Mouse (Mus musculus) midbrain, embryonic 14.5 days (tissue): Measurements from ENCODE around the gene Kif3b. TPM values are rescaled to one million over a fixed set of nuclear protein-coding genes. Genes with fewer than 3 reads are reported as not detected.
"Not testable (repeated sequence)": the region's sequence is repeated elsewhere in the genome, so short reads cannot be mapped to it uniquely, and the experiment has no call there.

Experiments used
- ATAC-seq: fragments of 200-750 bp; cut with Nextera tagmentation; 2 replicates; pipeline ENCODE4 v1.8.0; 2017; ENCODE audit warnings: moderate number of reproducible peaks, moderate library complexity; ENCODE audit not compliant: low FRiP score, low TSS enrichment
- DNase-seq: peaks from one replicate; pipeline ENCODE4 v3.0.0-alpha.2; 2015
- H3K27ac ChIP-seq: fragments of 300-500 bp; sonication (generic); replicated peaks from 2 replicates; pipeline ENCODE4 v1.5.1; 2014; ENCODE audit warnings: mild to moderate bottlenecking, low read depth, low read length, moderate library complexity
- H3K27me3 ChIP-seq: fragments of 300-500 bp; sonication (generic); 2 replicates; pipeline ENCODE4 v1.6.1; 2014; ENCODE audit warnings: low read length, control low read depth, mixed read lengths; ENCODE audit not compliant: control insufficient read depth, insufficient read depth
- H3K36me3 ChIP-seq: fragments of 300-500 bp; sonication (generic); 2 replicates; pipeline ENCODE4 v1.6.1; 2014; ENCODE audit warnings: low read length, control low read depth; ENCODE audit not compliant: control insufficient read depth, insufficient read depth
- H3K4me1 ChIP-seq: fragments of 300-500 bp; sonication (generic); 2 replicates; pipeline ENCODE4 v1.6.1; 2014; ENCODE audit warnings: mild to moderate bottlenecking, antibody characterized with exemption, low read length, control low read depth; ENCODE audit not compliant: control insufficient read depth, insufficient read depth
- H3K4me2 ChIP-seq: fragments of 300-500 bp; sonication (generic); 2 replicates; pipeline ENCODE4 v1.6.1; 2014; ENCODE audit warnings: mild to moderate bottlenecking, low read length, moderate library complexity
- H3K4me3 ChIP-seq: fragments of 300-500 bp; sonication (generic); replicated peaks from 2 replicates; pipeline ENCODE4 v1.5.1; 2014; ENCODE audit warnings: low read depth, low read length
- H3K9ac ChIP-seq: fragments of 300-500 bp; sonication (generic); replicated peaks from 2 replicates; pipeline ENCODE4 v1.6.1; 2014; ENCODE audit warnings: mild to moderate bottlenecking, low read length, moderate library complexity
- H3K9me3 ChIP-seq: fragments of 300-500 bp; sonication (generic); 2 replicates; pipeline ENCODE4 v1.6.1; 2016; ENCODE audit warnings: low read length, control low read depth, mixed read lengths; ENCODE audit not compliant: control insufficient read depth
- WGBS: fragments of 180-500 bp; shearing (Covaris S2); extraction: QIAGEN DNeasy Blood & Tissue Kit; methylation state at CpG from one replicate; pipeline ENCODE4 v1.1.7; 2014; 5-methylcytosine and 5-hydroxymethylcytosine counted together
- polyA plus RNA-seq: library from polyadenylated mRNA; unstranded; fragments of >200 nt; fragmentation: Nextera tagmentation; extraction: Ambion mirVana; gene quantifications from 2 replicates; pipeline ENCODE4 v1.2.1, GENCODE M21; 2014

Kif3b gene
- polyA plus RNA-seq, 1 experiment from 2014 or later = 17.0 TPM

- peak overlapping the region; percentile 82 for H3K4me2 ChIP-seq
- H3K4me1 ChIP-seq = peaks cover 29% of the 10 kb centered on the region
- no peaks in the 10 kb centered on the region for H3K27me3 ChIP-seq
- DNase-seq (peak; percentile 86), ATAC-seq (peak; percentile 51)
- H3K36me3 ChIP-seq = no peaks in the 10 kb centered on the region
- H3K9ac ChIP-seq = peak overlapping the region; percentile 95
- peak overlapping the region; percentile 84 for H3K4me3 ChIP-seq
- 1% methylated on average over 61 of the region's 76 CpGs for WGBS
- H3K27ac ChIP-seq = peak overlapping the region; percentile 96
- no peaks in the 10 kb centered on the region for H3K9me3 ChIP-seq
Measured at GRCm38 (mm10) chr2:153346221-153347182, 55.3 kb downstream of the Kif3b start.

GRCm38 (mm10) chr2:153347183-153347781 lies 56.1 kb downstream of the Kif3b start:
- Histone ChIP-seq H3K4me3 (peak overlapping the region; percentile 84), H3K27me3 (no peaks in the 10 kb centered on the region), H3K4me2 (peak overlapping the region; percentile 82), H3K4me1 (peaks cover 29% of the 10 kb centered on the region), H3K9me3 (no peaks in the 10 kb centered on the region), H3K9ac (peak overlapping the region; percentile 95), H3K36me3 (0 out of 2 replicates have a peak, but pooled peaks cover 3% of the 10 kb centered on the region), H3K27ac (peak overlapping the region; percentile 96; the same call in 1 of the 2 replicates)
- whole genome bisulfite sequencing = 12% methylated on average over 9 of the region's 9 CpGs
- no peak for ATAC-seq
- DNase-seq = no peak

DNA sequence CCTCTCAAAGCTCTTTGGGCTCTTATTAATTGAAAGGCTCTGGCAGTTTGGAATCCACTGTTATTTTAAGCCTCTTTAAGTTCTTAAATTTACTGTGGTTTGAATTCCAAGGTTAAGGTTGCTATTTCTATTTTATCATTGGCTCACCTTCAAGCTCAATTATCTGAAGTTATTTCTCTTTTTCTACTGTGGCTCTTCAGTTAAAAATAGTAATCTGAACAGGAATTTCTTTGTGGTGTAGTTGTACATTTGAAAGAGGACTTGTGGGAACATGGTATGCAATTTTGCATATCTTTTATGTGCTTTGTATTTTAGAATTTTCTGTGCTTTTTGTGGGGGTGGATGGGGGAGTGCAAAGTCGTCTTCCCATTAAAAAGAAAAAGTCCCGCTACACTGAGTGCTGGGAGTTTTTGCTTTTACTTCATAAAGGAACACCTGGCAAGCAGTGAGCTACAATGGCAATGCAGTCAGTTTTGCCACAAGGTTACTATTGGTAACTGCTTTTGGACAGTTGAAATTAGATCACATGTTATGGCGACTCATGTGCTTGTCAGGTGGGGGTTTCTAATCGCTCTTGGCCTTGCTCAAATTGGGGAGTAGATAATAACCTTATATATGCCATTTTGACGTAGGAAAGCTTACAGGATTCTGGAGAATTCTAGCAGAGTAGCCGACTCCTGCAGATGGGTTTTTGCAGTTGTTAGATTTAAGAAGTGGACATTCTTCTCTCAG lies 57.1 kb downstream of the Kif3b start:
- Histone ChIP-seq H3K27me3 (no peaks in the 10 kb centered on the region), H3K4me1 (peaks cover 29% of the 10 kb centered on the region), H3K27ac (no peak overlapping the region), H3K9me3 (no peaks in the 10 kb centered on the region), H3K9ac (peak overlapping the region; percentile 42), H3K4me2 (peak overlapping the region; percentile 82), H3K36me3 (peaks cover 11% of the 10 kb centered on the region), H3K4me3 (peak overlapping the region; percentile 84; the same call in 1 of the 2 replicates)
- 58% methylated on average over 6 of the region's 6 CpGs for WGBS
- ATAC-seq (no peak), DNase-seq (no peak)

GRCm38 (mm10) chr2:153350552-153351181 lies 59.5 kb downstream of the Kif3b start:
- DNase-seq = no peak
- Histone ChIP-seq H3K4me3 (no peak overlapping the region), H3K9me3 (no peaks in the 10 kb centered on the region), H3K36me3 (peaks cover 32% of the 10 kb centered on the region), H3K27ac (no peak overlapping the region), H3K4me2 (no peak overlapping the region), H3K9ac (no peak overlapping the region), H3K27me3 (no peaks in the 10 kb centered on the region), H3K4me1 (peaks cover 26% of the 10 kb centered on the region)
- ATAC-seq = no peak
- 50% methylated on average over 6 of the region's 6 CpGs for WGBS

DNA sequence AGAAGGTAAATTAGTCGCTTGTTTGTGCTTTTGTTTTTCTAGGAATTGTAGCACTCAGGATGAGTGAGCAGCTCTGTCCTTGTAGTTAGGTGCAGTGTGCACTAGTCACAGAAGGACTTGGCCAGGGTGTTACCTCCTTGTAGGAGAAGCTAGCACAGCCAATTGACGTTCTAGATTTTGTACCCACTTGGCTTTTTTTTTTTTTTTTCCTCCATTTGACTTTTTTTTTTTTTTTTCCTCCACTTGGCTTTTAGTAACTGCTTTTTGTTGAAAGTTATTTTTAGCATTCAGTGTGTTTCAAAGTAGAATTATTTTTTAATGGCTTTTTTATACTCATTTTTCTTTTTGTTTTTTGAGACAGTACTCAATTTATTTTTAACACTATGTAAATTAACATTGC lies 63.4 kb downstream of the Kif3b start:
- Histone ChIP-seq H3K4me1 (peaks cover 4% of the 10 kb centered on the region), H3K27ac (no peak overlapping the region), H3K4me2 (no peak overlapping the region), H3K4me3 (no peak overlapping the region), H3K36me3 (peaks cover 66% of the 10 kb centered on the region), H3K27me3 (no peaks in the 10 kb centered on the region), H3K9me3 (no peaks in the 10 kb centered on the region), H3K9ac (no peak overlapping the region)
- 90% methylated on average over 2 of the region's 2 CpGs for WGBS
- DNase-seq (no peak), ATAC-seq (no peak)

DNA sequence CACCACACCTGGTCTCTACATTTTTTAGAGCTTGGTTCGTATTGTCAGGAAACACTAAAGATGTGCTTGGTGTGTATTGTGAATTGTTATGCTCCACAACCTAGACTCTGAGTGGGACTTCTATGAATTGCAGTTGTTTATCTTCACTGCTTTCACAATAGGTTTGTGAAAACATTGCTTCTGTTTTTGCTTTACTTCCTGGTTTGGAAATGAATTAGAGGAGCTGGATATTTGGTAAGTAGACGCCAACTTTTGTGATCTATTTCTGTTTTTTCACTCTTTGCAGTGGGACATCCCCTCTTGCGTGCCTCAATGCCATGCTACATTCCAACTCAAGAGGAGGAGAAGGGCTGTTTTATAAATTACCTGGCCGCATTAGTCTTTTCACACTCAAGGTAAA lies 65.6 kb downstream of the Kif3b start:
- Histone ChIP-seq H3K4me3 (no peak overlapping the region), H3K9ac (no peak overlapping the region), H3K4me1 (no peaks in the 10 kb centered on the region), H3K4me2 (no peak overlapping the region), H3K9me3 (no peaks in the 10 kb centered on the region), H3K36me3 (peaks cover 80% of the 10 kb centered on the region), H3K27ac (no peak overlapping the region), H3K27me3 (no peaks in the 10 kb centered on the region)
- DNase-seq (no peak), ATAC-seq (no peak)
- 97% methylated on average over 4 of the region's 4 CpGs for WGBS

DNA sequence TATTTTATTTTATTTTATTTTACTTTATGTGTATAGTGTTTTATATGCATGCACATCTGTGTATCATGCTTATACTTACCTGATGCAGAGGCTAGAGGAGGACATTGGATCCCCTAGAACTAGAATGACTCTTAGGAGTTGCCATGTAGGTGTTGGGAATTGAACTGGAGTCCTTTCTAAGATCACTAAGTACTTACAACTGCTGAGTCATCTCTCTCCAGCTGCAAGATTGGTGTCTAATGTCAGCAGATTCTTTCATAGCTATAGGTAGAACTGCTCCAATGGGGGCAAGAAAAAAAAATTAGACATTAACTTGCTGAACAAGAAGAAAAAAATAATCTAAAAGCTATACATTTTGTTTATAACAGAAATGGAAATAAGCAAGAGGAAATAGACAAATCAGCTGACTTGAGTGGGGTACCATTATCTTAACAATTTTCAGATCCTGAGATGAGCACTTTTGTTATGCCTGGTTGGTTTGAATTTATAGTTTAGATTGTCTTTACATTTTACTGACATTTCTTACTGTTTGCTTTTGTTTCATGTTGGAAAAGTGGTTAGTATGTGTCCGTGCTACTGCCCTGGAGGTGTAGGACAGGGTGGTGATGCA lies 70.0 kb downstream of the Kif3b start:
- Histone ChIP-seq H3K9me3 (no peaks in the 10 kb centered on the region), H3K9ac (no peak overlapping the region), H3K27ac (no peak overlapping the region), H3K27me3 (no peaks in the 10 kb centered on the region), H3K4me2 (no peak overlapping the region), H3K36me3 (peaks cover 77% of the 10 kb centered on the region), H3K4me1 (no peaks in the 10 kb centered on the region), H3K4me3 (no peak overlapping the region)
- ATAC-seq (no peak), DNase-seq (no peak)
- WGBS = 96% methylated on average over 1 of the region's 1 CpGs

GRCm38 (mm10) chr2:153364531-153364930 lies 73.3 kb downstream of the Kif3b start:
- H3K4me3 ChIP-seq, H3K27ac ChIP-seq, H3K4me1 ChIP-seq, H3K27me3 ChIP-seq, ATAC-seq, H3K9me3 ChIP-seq, H3K9ac ChIP-seq, H3K4me2 ChIP-seq, DNase-seq: not testable (repeated sequence)
- WGBS = 96% methylated on average over 14 of the region's 14 CpGs
- peaks cover 71% of the 10 kb centered on the region for H3K36me3 ChIP-seq
